Mouse (Mus musculus) megakaryocyte, embryonic 14.5 days (primary cell): ENCODE data around the gene Tmem140.

Source experiments
- FLI1 ChIP-seq: IDR thresholded peaks from 2 replicates; pipeline ENCODE4 v1.6.1; 2012; ENCODE audit warnings: low read length, inconsistent platforms, mixed read lengths
- GATA1 ChIP-seq: IDR thresholded peaks from 3 replicates; pipeline ENCODE4 v1.6.1; 2012; ENCODE audit warnings: mixed read lengths, low read length, inconsistent platforms, borderline replicate concordance

- TF ChIP-seq FLI1, result no peak
- no peak for TF ChIP-seq GATA1
Measured at GRCm38 (mm10) chr6:34868507-34869217, 5.7 kb downstream of the Tmem140 start.
